Comparison of ENCODE assay signal across 22 mouse cellular contexts in genomic region chr2:145583103-145583502, GRCm38 (mm10).
DNase-seq lines count a peak whose midpoint lies in the region; TF ChIP-seq lines count a peak whose summit lies in the region.
"Had no signal": no experiment of that assay in that cellular context is flagged by ENCODE, and none has a peak within 500 bp of the region (broad histone marks: within the 10 kb centered on the region; RNA-seq: fewer than 3 reads in every experiment).

No protein-coding gene starts in this region.

- intact Hi-C loops in gastrocnemius, adult 2 months (cut with DNase I) = loop anchor here (10.0 kb wide), 1 partner anchor 288 kb away; no protein-coding TSS in a partner anchor
- intact Hi-C loops in heart, postnatal 36 days (cut with DNase I) = no loop called here

- TF ChIP-seq CTCF in gastrocnemius, adult 2 months (IDR thresholded peaks at IDR 0.05) = no peak

- no peak overlapping the region for H3K27ac ChIP-seq in gastrocnemius, adult 2 months
- H3K27ac ChIP-seq: forebrain, embryonic 12.5 days; hindbrain, postnatal 0 days; limb, embryonic 13.5 days; liver, embryonic 13.5 days had no signal

- peak; percentile 61 for DNase-seq in gastrocnemius, adult 2 months
- DNase-seq in gastrocnemius, postnatal 4 days (ENCODE audit: low spot score in 2 of 2) = no peak
- DNase-seq in embryo, embryonic 10.5 days (ENCODE audit: low spot score) = peak; percentile 23
- DNase-seq in gastrocnemius, adult 8-10 months (ENCODE audit: low spot score in 2 of 2) = peak; percentile 9 to 41
- DNase-seq in yolk sac, embryonic 10.5 days (ENCODE audit: low spot score) = peak; percentile 2
- no peak for DNase-seq in heart, postnatal 36 days
- no peak for DNase-seq in lung, postnatal 14 days
- DNase-seq: adrenal gland, adult 2 months; B cell, adult 2 months; cerebellum, adult 11-12 months; heart, postnatal 10 days; kidney, adult 9 months; kidney, postnatal 36 days; liver, embryonic 13.5 days; lung, embryonic 14.5 days; lung, postnatal 36 days had no signal

- H3K4me3 ChIP-seq in gastrocnemius, adult 2 months = no peak overlapping the region
- H3K4me3 ChIP-seq: erythroblast, embryonic 14.5 days; forebrain, embryonic 12.5 days; heart, embryonic 12.5 days; limb, embryonic 13.5 days; liver, embryonic 13.5 days; megakaryocyte, embryonic 14.5 days had no signal

Comparison
In these comparisons a context has a peak if more than half of its experiments do, and no peak if none do; other contexts are left out.
1. DNase-seq: peak in gastrocnemius, adult 2 months (single experiment), embryo, embryonic 10.5 days (single experiment), gastrocnemius, adult 8-10 months (2 of 2) and yolk sac, embryonic 10.5 days (single experiment); none in gastrocnemius, postnatal 4 days (0 of 2), heart, postnatal 36 days (0 of 2) and lung, postnatal 14 days (single experiment).